Mouse (Mus musculus): ENCODE data around the gene Eif3l.

The Eif3l gene

GRCm38 (mm10) chr15:79093083-79093839 is 18.3 kb downstream of the Eif3l start:
- peak in 1 of 2 experiments; percentile 48 for DNase-seq (ENCODE audit: low spot score in 2 of 2)

GRCm38 (mm10) chr15:79095483-79095882 is 20.5 kb downstream of the Eif3l start:
- DNase-seq (ENCODE audit: low spot score in 2 of 2) = no peak

GRCm38 (mm10) chr15:79096556-79096955 is 21.6 kb downstream of the Eif3l start:
- no peak for DNase-seq (ENCODE audit: low spot score in 2 of 2)

- DNase-seq (ENCODE audit: low spot score in 2 of 2) = no peak
These were observed 22.2 kb downstream of the Eif3l start for GRCm38 (mm10) chr15:79097135-79097534.

- DNase-seq (ENCODE audit: low spot score in 2 of 2) = peak; percentile 68 to 72
These were observed 22.6 kb downstream of the Eif3l start for GRCm38 (mm10) chr15:79097611-79098025.

GRCm38 (mm10) chr15:79098220-79098619 is 23.2 kb downstream of the Eif3l start:
- no peak for DNase-seq (ENCODE audit: low spot score in 2 of 2)

- DNase-seq (ENCODE audit: low spot score in 2 of 2) = no peak
These were observed 23.9 kb downstream of the Eif3l start for GRCm38 (mm10) chr15:79098868-79099267.

GRCm38 (mm10) chr15:79099456-79099855 is 24.5 kb downstream of the Eif3l start:
- DNase-seq (ENCODE audit: low spot score in 2 of 2) = no peak

- DNase-seq (ENCODE audit: low spot score in 2 of 2) = no peak
These were observed 25.4 kb downstream of the Eif3l start for GRCm38 (mm10) chr15:79100391-79100790.

- no peak for DNase-seq (ENCODE audit: low spot score in 2 of 2)
These were observed 26.6 kb downstream of the Eif3l start for GRCm38 (mm10) chr15:79101531-79101930.

- DNase-seq (ENCODE audit: low spot score in 2 of 2) = no peak
These were observed 28.3 kb downstream of the Eif3l start for GRCm38 (mm10) chr15:79103264-79103663.

- no peak for DNase-seq (ENCODE audit: low spot score in 2 of 2)
These were observed 30.8 kb downstream of the Eif3l start for GRCm38 (mm10) chr15:79105804-79106203.

GRCm38 (mm10) chr15:79107966-79108365 is 33.0 kb downstream of the Eif3l start:
- DNase-seq (ENCODE audit: low spot score in 2 of 2) = no peak

- peak; percentile 78 to 80 for DNase-seq (ENCODE audit: low spot score in 2 of 2)
These were observed 33.7 kb downstream of the Eif3l start, which contains the start of gene Micall1 for GRCm38 (mm10) chr15:79108421-79109320. TSS of gene Micall1 (plus strand) at chr15:79108898.

- DNase-seq (ENCODE audit: low spot score in 2 of 2) = no peak
These were observed 34.4 kb downstream of the Eif3l start for GRCm38 (mm10) chr15:79109321-79109934.

- DNase-seq (ENCODE audit: low spot score in 2 of 2) = no peak
These were observed 35.1 kb downstream of the Eif3l start for GRCm38 (mm10) chr15:79110031-79110430.

- no peak for DNase-seq (ENCODE audit: low spot score in 2 of 2)
These were observed 35.5 kb downstream of the Eif3l start for GRCm38 (mm10) chr15:79110528-79110927.

- no peak for DNase-seq (ENCODE audit: low spot score in 2 of 2)
These were observed 36.8 kb downstream of the Eif3l start for GRCm38 (mm10) chr15:79111774-79112173.

- DNase-seq (ENCODE audit: low spot score in 2 of 2) = no peak
These were observed 40.3 kb downstream of the Eif3l start for GRCm38 (mm10) chr15:79115276-79115675.

- DNase-seq (ENCODE audit: low spot score in 2 of 2) = no peak
These were observed 44.5 kb downstream of the Eif3l start for GRCm38 (mm10) chr15:79119491-79119890.

GRCm38 (mm10) chr15:79122119-79122518 is 47.1 kb downstream of the Eif3l start:
- DNase-seq (ENCODE audit: low spot score in 2 of 2) = no peak

GRCm38 (mm10) chr15:79122546-79122945 is 47.6 kb downstream of the Eif3l start:
- DNase-seq (ENCODE audit: low spot score in 2 of 2) = no peak

All from urinary bladder, postnatal 4 days (tissue).